Mouse (Mus musculus) embryo, embryonic 11 days (tissue): ENCODE data around the gene Hist1h3g.

ENCODE experiments used
- DNase-seq: peaks from one replicate; pipeline ENCODE4 v3.0.0-alpha.2; 2015

Gene Hist1h3g

GRCm38 (mm10) chr13:23535137-23536075, at the start of gene Hist1h3g:
Hist1h3g (plus strand) TSS chr13:23535422.
- DNase-seq, result peak; percentile 96

GRCm38 (mm10) chr13:23488400-23489322, 46.6 kb upstream of the Hist1h3g start, which contains the start of gene Btn2a2:
Btn2a2 (minus strand) TSS chr13:23488857.
- peak; percentile 90 for DNase-seq

GRCm38 (mm10) chr13:23490863-23491262, 44.4 kb upstream of the Hist1h3g start:
- DNase-seq, result no peak

DNA sequence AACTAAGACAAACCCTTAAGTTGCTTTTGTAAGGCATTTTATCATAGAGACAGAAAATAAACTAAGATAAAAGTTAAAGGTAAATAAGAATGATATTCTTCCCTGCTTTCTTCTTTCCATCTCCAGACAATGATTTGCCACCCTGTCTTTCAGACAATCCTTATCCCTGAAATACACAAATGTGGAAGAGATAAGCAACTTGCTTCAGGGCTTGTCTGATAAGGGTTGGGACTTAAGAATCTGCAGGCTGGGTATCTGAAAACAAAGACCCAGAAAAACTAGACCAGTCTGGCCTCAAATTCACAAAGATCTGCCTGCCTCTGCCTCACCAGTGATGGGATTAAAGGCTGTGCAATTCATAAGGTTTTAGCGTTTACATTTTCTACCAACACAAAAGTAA, 44.0 kb upstream of the Hist1h3g start:
- no peak for DNase-seq

GRCm38 (mm10) chr13:23491990-23492389, 43.2 kb upstream of the Hist1h3g start:
- peak; percentile 66 for DNase-seq

DNA sequence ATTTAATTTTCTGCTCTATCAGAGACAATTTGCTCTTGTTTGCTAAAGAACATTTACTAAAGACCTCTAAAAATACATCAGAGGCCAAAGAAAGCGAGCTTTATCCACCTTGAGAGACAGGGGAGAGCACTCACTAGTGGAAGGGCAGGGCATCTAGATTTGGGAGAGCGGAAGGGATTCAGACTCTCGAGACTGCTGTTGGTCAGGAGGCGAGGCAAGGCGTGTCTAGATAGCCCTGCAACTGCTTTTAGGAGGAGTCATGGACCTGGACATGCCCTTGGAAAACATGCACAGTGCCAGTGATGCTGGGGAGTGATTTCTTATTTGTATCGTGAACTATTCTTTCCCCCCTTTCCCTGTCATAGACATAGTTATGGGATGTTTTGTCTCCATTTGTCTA, 39.7 kb upstream of the Hist1h3g start:
- no peak for DNase-seq

GRCm38 (mm10) chr13:23497656-23498321, 37.4 kb upstream of the Hist1h3g start:
- peak; percentile 73 for DNase-seq

GRCm38 (mm10) chr13:23498653-23499052, 36.6 kb upstream of the Hist1h3g start:
- DNase-seq, result peak; percentile 62

- DNase-seq, result peak; percentile 37
Measured at GRCm38 (mm10) chr13:23499943-23500342, 35.3 kb upstream of the Hist1h3g start.

GRCm38 (mm10) chr13:23500424-23501200, 34.6 kb upstream of the Hist1h3g start:
- peak; percentile 84 for DNase-seq

GRCm38 (mm10) chr13:23501511-23501910, 33.7 kb upstream of the Hist1h3g start:
- DNase-seq, result no peak

- DNase-seq, result no peak
Measured at GRCm38 (mm10) chr13:23502031-23502567, 33.1 kb upstream of the Hist1h3g start.

- no peak for DNase-seq
Measured at GRCm38 (mm10) chr13:23502916-23503315, 32.3 kb upstream of the Hist1h3g start.

DNA sequence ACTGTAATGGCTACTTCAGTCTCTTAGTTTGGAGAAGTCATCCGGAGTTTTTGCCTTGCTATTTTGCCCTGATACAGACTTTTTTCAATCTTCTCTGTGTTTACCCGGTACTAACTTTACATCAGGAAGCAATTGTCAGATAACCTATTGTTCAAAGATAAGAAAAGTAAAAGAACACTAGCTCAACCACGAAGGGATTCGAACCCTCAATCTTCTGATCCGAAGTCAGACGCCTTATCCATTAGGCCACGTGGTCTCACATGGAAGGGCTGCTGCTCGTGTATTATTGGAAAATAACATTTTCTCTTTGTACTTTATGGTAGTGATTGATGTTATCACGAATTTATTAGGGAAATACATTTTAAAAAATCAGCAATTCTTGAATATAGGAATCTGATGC, 31.4 kb upstream of the Hist1h3g start:
- DNase-seq, result peak; percentile 82

DNA sequence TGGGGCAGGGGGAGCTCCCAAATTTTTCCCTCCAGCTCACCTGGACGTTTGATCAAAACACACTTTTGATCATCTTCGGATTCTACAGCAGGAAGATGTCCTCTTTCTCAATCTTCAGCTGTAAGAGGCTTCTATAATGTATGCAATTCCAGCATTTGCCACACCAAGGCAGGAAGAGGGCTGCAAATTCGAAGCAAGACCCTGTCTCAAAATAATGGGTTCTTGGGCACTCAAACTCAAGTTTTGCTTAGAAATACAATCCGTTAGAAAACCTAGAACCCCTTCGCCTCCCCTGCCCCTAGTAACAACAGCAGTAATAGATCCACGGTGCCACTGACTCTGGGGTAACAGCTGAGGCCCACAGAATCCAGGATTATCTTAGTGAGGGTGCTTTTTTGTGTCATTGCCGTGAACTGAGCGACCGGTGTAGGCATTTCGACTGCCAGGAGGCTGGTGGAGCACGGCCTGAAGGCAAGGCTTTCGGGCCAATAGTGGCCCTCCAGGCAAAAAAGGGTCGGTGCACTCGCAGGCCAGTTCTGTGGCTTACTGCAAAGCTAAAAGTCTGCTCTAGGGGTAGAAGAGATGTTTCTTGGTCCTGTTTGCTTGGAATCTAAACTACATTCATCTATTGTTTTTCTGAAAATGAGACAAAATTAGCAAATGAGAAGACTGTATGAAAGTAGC, 29.4 kb upstream of the Hist1h3g start:
- peak; percentile 54 for DNase-seq

- DNase-seq, result peak; percentile 78
Measured at GRCm38 (mm10) chr13:23506351-23506750, 28.9 kb upstream of the Hist1h3g start.

DNA sequence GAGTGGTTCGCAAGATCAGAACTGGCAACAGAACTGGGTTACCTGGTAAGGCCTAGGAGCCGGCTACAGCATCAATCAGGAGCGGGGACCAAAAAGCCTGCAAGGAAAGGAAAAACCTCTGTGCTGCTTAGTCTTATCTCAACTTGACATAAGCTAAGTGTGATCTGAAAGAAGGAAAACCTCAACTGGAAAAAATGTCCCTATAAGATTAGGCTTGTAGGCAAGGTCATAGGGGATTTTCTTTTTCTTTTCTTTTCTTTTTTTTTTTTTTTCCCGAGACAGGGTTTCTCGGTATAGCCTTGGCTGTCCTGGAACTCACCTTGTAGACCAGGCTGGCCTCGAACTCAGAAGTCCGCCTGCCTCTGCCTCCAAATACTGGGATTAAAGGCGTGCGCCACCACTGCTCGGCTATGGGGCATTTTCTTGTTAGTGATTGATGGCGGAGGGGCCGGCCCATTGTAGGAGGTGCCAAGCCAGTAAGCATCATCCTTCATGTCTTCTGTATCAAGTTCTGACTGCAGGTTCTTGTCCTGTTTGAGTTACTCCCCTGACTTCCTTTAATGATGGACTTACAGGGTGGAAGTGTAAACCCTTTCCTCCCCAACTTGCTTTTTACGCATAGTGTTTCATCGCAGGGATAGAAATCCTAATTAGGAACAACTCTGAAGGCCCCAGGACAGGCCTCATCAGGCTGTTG, 28.3 kb upstream of the Hist1h3g start:
- peak; percentile 58 for DNase-seq

DNA sequence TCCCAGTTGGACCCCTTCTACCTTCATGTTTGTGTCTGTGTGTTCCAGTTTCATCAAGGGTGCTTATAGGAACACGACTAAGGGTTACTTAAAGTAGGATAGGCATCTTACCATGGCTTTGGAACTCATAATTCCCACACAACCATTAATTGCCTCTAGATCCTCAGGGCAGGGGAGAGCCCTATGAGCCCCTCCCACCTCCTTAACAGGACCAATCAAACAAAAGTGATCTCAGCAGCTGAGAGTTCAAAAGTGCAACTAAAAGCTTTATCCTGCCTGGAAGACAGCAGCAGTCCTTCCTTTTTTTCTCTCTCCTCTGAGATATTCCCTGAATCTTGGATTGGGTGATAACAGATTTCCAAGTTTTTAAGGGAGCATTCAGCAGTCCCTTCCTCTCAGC, 25.1 kb upstream of the Hist1h3g start:
- no peak for DNase-seq

GRCm38 (mm10) chr13:23513517-23513916, 21.7 kb upstream of the Hist1h3g start:
- DNase-seq, result no peak

GRCm38 (mm10) chr13:23515281-23515680, 19.9 kb upstream of the Hist1h3g start:
- DNase-seq, result peak; percentile 11
